Mouse (Mus musculus): ENCODE measurements at regions not wholly inside any gene's neighbourhood (a gene's known extent, or its start where the extent isn't known, plus 50 kb on each side); places are given as distances from the start of the nearest gene placed in this dataset.

DNA sequence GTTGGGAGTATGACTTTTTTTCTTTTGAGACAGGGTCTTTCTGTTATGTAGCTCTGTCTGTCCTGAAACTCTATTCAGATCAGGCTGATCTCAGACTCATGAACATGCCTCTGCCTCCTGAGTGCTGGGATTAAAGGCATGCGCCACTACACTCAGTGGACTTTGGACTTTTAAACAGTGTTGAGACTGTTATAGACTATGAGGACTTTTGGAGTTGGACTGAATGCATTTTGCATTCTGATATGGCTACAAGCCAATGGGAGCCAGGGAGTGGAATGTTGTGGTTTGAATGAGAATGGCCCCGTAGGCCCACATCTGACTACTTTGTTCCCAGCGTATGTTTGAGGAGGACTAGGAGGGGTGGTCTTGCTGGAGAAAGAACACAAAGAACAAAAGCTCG, 165.4 kb downstream of the Sec23ip start:
- TF ChIP-seq CTCF (IDR thresholded peaks at IDR 0.05; ENCODE audit: low read depth, low read length): no peak
- no peak for TF ChIP-seq POLR2AphosphoS5 (IDR thresholded peaks at IDR 0.05; ENCODE audit: insufficient replicate concordance, low read depth, low read length)
- no peak for TF ChIP-seq GATA2 (IDR thresholded peaks at IDR 0.05; ENCODE audit: borderline replicate concordance, low read depth, low read length)
